Mouse (Mus musculus) embryonic facial prominence, embryonic 11.5 days (tissue): ENCODE data around the gene Galnt15. TPM values are rescaled to one million over a fixed set of nuclear protein-coding genes. Genes with fewer than 3 reads are reported as not detected.

Experiments used
- ATAC-seq: fragments of 200-750 bp; cut with Nextera tagmentation; replicated peaks from 2 replicates; pipeline ENCODE4 v1.8.0; 2017; ENCODE audit warnings: low read depth; ENCODE audit not compliant: insufficient number of reproducible peaks, low FRiP score, low TSS enrichment
- DNase-seq: peaks from one replicate; pipeline ENCODE4 v3.0.0-alpha.2; 2015; ENCODE audit warnings: low spot score
- H3K27ac ChIP-seq: fragments of 300-500 bp; sonication (generic); replicated peaks from 2 replicates; pipeline ENCODE4 v1.5.1; 2014; ENCODE audit warnings: mild to moderate bottlenecking, low read depth, low read length, control low read depth
- H3K27me3 ChIP-seq: fragments of 300-500 bp; sonication (generic); 2 replicates; pipeline ENCODE4 v1.6.1; 2014; ENCODE audit warnings: mild to moderate bottlenecking, low read length, moderate library complexity, mixed read lengths; ENCODE audit not compliant: control insufficient read depth, insufficient read depth
- H3K36me3 ChIP-seq: fragments of 300-500 bp; sonication (generic); replicated peaks from 2 replicates; pipeline ENCODE4 v1.6.1; 2014; ENCODE audit warnings: low read depth, mild to moderate bottlenecking, low read length, moderate library complexity, mixed read lengths; ENCODE audit not compliant: control insufficient read depth, insufficient read depth
- H3K4me1 ChIP-seq: fragments of 300-500 bp; sonication (generic); 2 replicates; pipeline ENCODE4 v1.6.1; 2014; ENCODE audit warnings: low read length, mixed read lengths; ENCODE audit not compliant: control insufficient read depth, insufficient read depth
- H3K4me2 ChIP-seq: fragments of 300-500 bp; sonication (generic); 2 replicates; pipeline ENCODE4 v1.6.1; 2014; ENCODE audit warnings: low read depth, mild to moderate bottlenecking, control low read depth, low read length, moderate library complexity
- H3K4me3 ChIP-seq: fragments of 300-500 bp; sonication (generic); 2 replicates; pipeline ENCODE4 v1.5.1; 2014; ENCODE audit warnings: low read depth, low read length, control low read depth
- H3K9ac ChIP-seq: fragments of 300-500 bp; sonication (generic); replicated peaks from 2 replicates; pipeline ENCODE4 v1.6.1; 2014; ENCODE audit warnings: mild to moderate bottlenecking, control low read depth, low read length
- H3K9me3 ChIP-seq: fragments of 300-500 bp; sonication (generic); replicated peaks from 2 replicates; pipeline ENCODE4 v1.6.1; 2016; ENCODE audit warnings: mild to moderate bottlenecking, low read length, inconsistent platforms, mixed read lengths; ENCODE audit not compliant: control insufficient read depth
- WGBS: fragments of 180-500 bp; shearing (Covaris S2); extraction: QIAGEN DNeasy Blood & Tissue Kit; methylation state at CpG from one replicate; pipeline ENCODE4 v1.1.7; 2014; 5-methylcytosine and 5-hydroxymethylcytosine counted together
- polyA plus RNA-seq: library from polyadenylated mRNA; unstranded; fragments of >200 nt; fragmentation: Nextera tagmentation; extraction: Ambion mirVana; gene quantifications from 2 replicates; pipeline ENCODE4 v1.2.1, GENCODE M21; 2014

Gene Galnt15
- polyA plus RNA-seq, 1 experiment from 2014 or later, result 0.20 TPM

- no peaks in the 10 kb centered on the region for H3K27me3 ChIP-seq
- ATAC-seq, result no peak
- H3K4me2 ChIP-seq, result no peak overlapping the region
- H3K4me3 ChIP-seq, result no peak overlapping the region
- 86% methylated on average over 4 of the region's 4 CpGs for WGBS
- H3K9ac ChIP-seq, result no peak overlapping the region
- H3K4me1 ChIP-seq, result no peaks in the 10 kb centered on the region
- no peaks in the 10 kb centered on the region for H3K36me3 ChIP-seq
- H3K9me3 ChIP-seq, result no peaks in the 10 kb centered on the region
- no peak for DNase-seq
- no peak overlapping the region for H3K27ac ChIP-seq
Measured at GRCm38 (mm10) chr14:32061398-32061797, 32.6 kb downstream of the Galnt15 start.

- Histone ChIP-seq H3K4me3 (no peak overlapping the region), H3K4me2 (no peak overlapping the region), H3K27ac (no peak overlapping the region), H3K4me1 (no peaks in the 10 kb centered on the region), H3K9ac (no peak overlapping the region), H3K27me3 (no peaks in the 10 kb centered on the region), H3K9me3 (no peaks in the 10 kb centered on the region), H3K36me3 (no peaks in the 10 kb centered on the region)
- ATAC-seq, result no peak
- DNase-seq, result no peak
Measured at GRCm38 (mm10) chr14:32072807-32073206, 44.0 kb downstream of the Galnt15 start.

- WGBS, result 53% methylated on average over 8 of the region's 8 CpGs
- ATAC-seq, result no peak
- H3K9ac ChIP-seq, result no peak overlapping the region
- H3K4me1 ChIP-seq, result no peaks in the 10 kb centered on the region
- H3K4me3 ChIP-seq, result no peak overlapping the region
- H3K9me3 ChIP-seq, result no peaks in the 10 kb centered on the region
- no peaks in the 10 kb centered on the region for H3K27me3 ChIP-seq
- DNase-seq, result no peak
- H3K36me3 ChIP-seq, result no peaks in the 10 kb centered on the region
- no peak overlapping the region for H3K27ac ChIP-seq
- H3K4me2 ChIP-seq, result no peak overlapping the region
Measured at GRCm38 (mm10) chr14:32073211-32073685, 44.5 kb downstream of the Galnt15 start.

GRCm38 (mm10) chr14:32073901-32074300, 45.1 kb downstream of the Galnt15 start:
- Histone ChIP-seq H3K36me3 (no peaks in the 10 kb centered on the region), H3K4me2 (no peak overlapping the region), H3K27me3 (no peaks in the 10 kb centered on the region), H3K4me1 (no peaks in the 10 kb centered on the region), H3K27ac (no peak overlapping the region), H3K4me3 (no peak overlapping the region), H3K9ac (no peak overlapping the region), H3K9me3 (no peaks in the 10 kb centered on the region)
- ATAC-seq (no peak), DNase-seq (no peak)
- 52% methylated on average over 7 of the region's 7 CpGs for WGBS

- ATAC-seq, result no peak
- Histone ChIP-seq H3K27me3 (no peaks in the 10 kb centered on the region), H3K27ac (no peak overlapping the region), H3K9ac (no peak overlapping the region), H3K4me3 (no peak overlapping the region), H3K4me2 (no peak overlapping the region), H3K9me3 (no peaks in the 10 kb centered on the region), H3K4me1 (no peaks in the 10 kb centered on the region), H3K36me3 (peaks cover 6% of the 10 kb centered on the region)
- DNase-seq, result peak; percentile 80
- 46% methylated on average over 8 of the region's 8 CpGs for WGBS
Measured at GRCm38 (mm10) chr14:32076896-32077575, 48.2 kb downstream of the Galnt15 start.

- Histone ChIP-seq H3K4me2 (no peak overlapping the region), H3K27ac (no peak overlapping the region), H3K4me3 (no peak overlapping the region), H3K9me3 (no peaks in the 10 kb centered on the region), H3K27me3 (no peaks in the 10 kb centered on the region), H3K36me3 (peaks cover 11% of the 10 kb centered on the region), H3K4me1 (no peaks in the 10 kb centered on the region), H3K9ac (no peak overlapping the region)
- DNase-seq, result no peak
- ATAC-seq, result no peak
- 86% methylated on average over 10 of the region's 10 CpGs for WGBS
Measured at GRCm38 (mm10) chr14:32081026-32081425, 52.2 kb downstream of the Galnt15 start.

- Histone ChIP-seq H3K9ac (no peak overlapping the region), H3K9me3 (no peaks in the 10 kb centered on the region), H3K36me3 (peaks cover 11% of the 10 kb centered on the region), H3K4me1 (no peaks in the 10 kb centered on the region), H3K27ac (no peak overlapping the region), H3K4me3 (no peak overlapping the region), H3K4me2 (no peak overlapping the region), H3K27me3 (no peaks in the 10 kb centered on the region)
- no peak for ATAC-seq
- DNase-seq, result no peak
- WGBS, result 94% methylated on average over 6 of the region's 6 CpGs
Measured at GRCm38 (mm10) chr14:32082891-32083290, 54.1 kb downstream of the Galnt15 start.

- no peak overlapping the region for H3K4me3 ChIP-seq
- H3K4me1 ChIP-seq, result no peaks in the 10 kb centered on the region
- H3K4me2 ChIP-seq, result no peak overlapping the region
- H3K36me3 ChIP-seq, result peaks cover 11% of the 10 kb centered on the region
- no peak for ATAC-seq
- H3K27ac ChIP-seq, result no peak overlapping the region
- no peak overlapping the region for H3K9ac ChIP-seq
- DNase-seq, result no peak
- WGBS, result 92% methylated on average over 2 of the region's 2 CpGs
- no peaks in the 10 kb centered on the region for H3K27me3 ChIP-seq
- no peaks in the 10 kb centered on the region for H3K9me3 ChIP-seq
Measured at GRCm38 (mm10) chr14:32083466-32083865, 54.7 kb downstream of the Galnt15 start.
